In genomic region chr10:128208326-128208725, GRCm38 (mm10) we compare ENCODE assay signal across 27 mouse cellular contexts. TPM values are rescaled to one million over a fixed set of nuclear protein-coding genes. Genes with fewer than 3 reads are reported as not detected.
"Had no signal": no experiment of that assay in that cellular context is flagged by ENCODE, and none has a peak within 500 bp of the region (broad histone marks: within the 10 kb centered on the region; RNA-seq: fewer than 3 reads in every experiment).

No protein-coding gene starts in this region.

- H3K9me3 ChIP-seq: limb, embryonic 12.5 days; limb, embryonic 15.5 days; liver, embryonic 13.5 days; stomach, embryonic 15.5 days had no signal

- ATAC-seq: intestine, embryonic 16.5 days had no signal

- H3K4me2 ChIP-seq: limb, embryonic 12.5 days; limb, embryonic 15.5 days; liver, embryonic 13.5 days; midbrain, embryonic 11.5 days; stomach, embryonic 15.5 days had no signal

- DNase-seq: kidney, adult 18-20 months; kidney, adult 9 months; kidney, postnatal 14 days; kidney, postnatal 4 days; left cerebral cortex, postnatal 4 days; liver, embryonic 13.5 days; lung, adult 2 months; lung, postnatal 14 days; lung, postnatal 4 days; midbrain, embryonic 14.5 days; right cerebral cortex, postnatal 14 days; spleen, adult 18-20 months; thymus, postnatal 4 days had no signal

- H3K9ac ChIP-seq: limb, embryonic 12.5 days; limb, embryonic 15.5 days; liver, embryonic 13.5 days; stomach, embryonic 15.5 days had no signal

- H3K4me3 ChIP-seq: limb, embryonic 12.5 days; limb, embryonic 15.5 days; liver, embryonic 13.5 days; stomach, embryonic 15.5 days had no signal

- H3K27me3 ChIP-seq: limb, embryonic 15.5 days; liver, embryonic 13.5 days; stomach, embryonic 15.5 days had no signal

- H3K27ac ChIP-seq: limb, embryonic 12.5 days; limb, embryonic 15.5 days; liver, embryonic 13.5 days; stomach, embryonic 15.5 days had no signal

RNA-seq across cellular contexts. Expression of gene Mip, which starts 17.3 kb away (rescaled TPM):
- total RNA-seq: layer of hippocampus, adult 8-10 months; left cerebral cortex, adult 8-10 months; left cerebral cortex, postnatal 14 days; left cerebral cortex, postnatal 4 days had no signal
- polyA plus RNA-seq: kidney, embryonic 16.5 days; liver, embryonic 13.5 days; lung, adult 2 months; lung, embryonic 16.5 days; midbrain, embryonic 11.5 days; midbrain, postnatal 0 days; neural tube, embryonic 11.5 days; neural tube, embryonic 14.5 days; stomach, embryonic 15.5 days; thymus, postnatal 0 days had no signal
